Mouse (Mus musculus) adrenal gland, postnatal 25 days (tissue): Measurements from ENCODE around the gene Olfr1242. TPM values are rescaled to one million over a fixed set of nuclear protein-coding genes. Genes with fewer than 3 reads are reported as not detected.

Source experiments
- DNase-seq: peaks from one replicate; pipeline ENCODE4 v3.0.0; 2021; ENCODE audit warnings: mixed read lengths
- long read RNA-seq: library from polyadenylated mRNA; stranded (forward); transcript quantifications from one replicate; pipeline ENCODE4 v2.0.0, GENCODE M21; 2021
- total RNA-seq: library from RNA; stranded (reverse); gene quantifications from 2 replicates; pipeline ENCODE4 v1.2.3, GENCODE M21; 2021

Gene Olfr1242
- not detected in 2 replicates for total RNA-seq
- long read RNA-seq: 0 reads

DNA sequence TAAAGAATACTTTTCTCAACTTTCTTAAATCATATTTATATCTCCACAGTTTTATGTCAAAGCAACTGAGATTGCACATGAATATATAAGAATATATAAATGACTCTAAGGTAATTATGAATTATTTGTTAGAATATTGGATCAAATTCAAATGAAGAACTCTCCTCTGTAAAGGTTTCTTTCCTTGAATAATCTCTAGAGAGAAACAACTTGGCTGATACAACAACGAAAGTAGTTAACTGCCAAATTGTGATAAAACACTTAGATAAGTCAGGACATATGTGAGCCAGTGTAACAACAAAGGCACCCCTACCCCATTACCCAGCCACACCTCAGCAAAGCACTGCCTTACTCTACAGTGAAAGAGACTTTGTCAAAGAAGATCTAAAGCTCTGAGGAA, at the start of gene Olfr1242:
TSS of gene Olfr1242 (minus strand) at position 101 of the 400 bp plus-strand sequence.
- DNase-seq: no peak

DNA sequence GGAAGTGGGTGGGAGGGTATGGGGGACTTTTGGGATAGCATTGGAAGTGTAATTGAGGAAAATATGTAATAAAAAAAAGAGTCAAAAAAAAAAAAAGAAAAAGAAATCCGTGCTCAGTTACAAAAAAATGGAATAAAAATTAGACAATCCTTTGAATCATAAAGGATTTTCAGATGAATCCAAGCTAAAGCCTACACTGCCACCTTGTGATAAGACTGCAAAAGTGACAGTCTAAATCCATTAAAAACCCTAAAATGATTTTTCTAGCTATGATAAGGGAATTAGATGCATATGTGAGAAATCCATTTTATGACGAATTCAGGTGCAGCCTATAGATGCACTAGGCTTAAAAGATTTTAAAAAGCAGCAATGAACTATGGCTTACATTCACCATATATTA, 46.4 kb upstream of the Olfr1242 start:
- DNase-seq: no peak

DNA sequence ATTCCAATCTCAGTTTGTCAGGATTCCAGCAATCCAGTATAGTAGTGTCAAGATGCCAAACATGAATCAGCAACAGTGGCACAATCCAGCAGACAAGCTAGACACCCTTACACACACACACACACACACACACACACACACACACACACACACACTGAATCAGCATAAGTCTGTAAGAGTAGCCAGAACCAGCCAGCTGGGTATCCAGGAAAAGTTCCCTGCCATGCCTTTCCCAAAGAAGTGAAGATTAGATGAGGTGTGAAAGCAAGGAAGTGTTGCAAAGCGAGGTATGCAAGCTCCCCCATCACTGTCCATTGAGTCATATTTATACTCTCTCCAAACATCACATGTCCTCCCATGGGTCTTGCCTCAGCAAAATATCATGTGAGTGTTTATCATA, 41.8 kb upstream of the Olfr1242 start:
- no peak for DNase-seq

DNA sequence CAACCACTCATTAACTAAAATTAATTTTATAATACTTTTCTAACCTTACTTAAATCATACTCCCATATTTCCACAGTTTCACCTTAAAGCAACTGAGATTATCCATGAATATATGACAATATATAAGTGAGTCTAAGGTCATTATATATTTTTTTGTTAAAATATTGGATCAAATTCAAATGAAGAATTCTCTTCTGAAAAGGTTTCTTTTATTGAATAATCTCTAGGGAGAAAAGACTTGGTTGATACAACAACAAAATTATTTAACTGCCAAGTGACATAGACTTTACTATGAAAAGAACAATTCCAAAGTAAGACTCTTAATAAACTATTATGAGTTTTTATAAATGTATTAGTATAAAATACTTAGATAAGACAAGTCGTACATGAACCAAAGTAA, 33.3 kb upstream of the Olfr1242 start, which contains the start of gene Olfr1243:
TSS of gene Olfr1243 (minus strand) at position 101 of the 400 bp plus-strand sequence.
- DNase-seq: no peak

DNA sequence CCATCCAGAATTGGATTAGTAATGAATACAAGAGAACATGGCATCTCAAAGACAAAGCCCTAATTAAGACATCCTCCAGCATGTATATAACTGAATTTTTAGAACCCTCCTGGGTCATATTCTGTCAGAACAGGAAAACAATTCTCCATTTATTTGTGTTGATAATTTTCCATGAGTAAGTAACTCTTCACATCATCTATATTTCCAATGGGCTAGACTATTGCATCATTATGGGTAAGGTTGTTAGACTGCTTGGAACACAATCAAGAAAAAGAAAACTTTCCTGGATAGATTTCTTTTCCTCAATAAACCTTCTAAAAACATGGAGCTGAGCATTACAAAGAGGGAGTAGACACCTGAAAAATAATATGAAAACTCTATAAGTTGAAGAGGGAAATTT, 11.1 kb downstream of the Olfr1242 start, which contains the start of gene Olfr1241:
TSS of gene Olfr1241 (minus strand) at position 101 of the 400 bp plus-strand sequence.
- DNase-seq: no peak

DNA sequence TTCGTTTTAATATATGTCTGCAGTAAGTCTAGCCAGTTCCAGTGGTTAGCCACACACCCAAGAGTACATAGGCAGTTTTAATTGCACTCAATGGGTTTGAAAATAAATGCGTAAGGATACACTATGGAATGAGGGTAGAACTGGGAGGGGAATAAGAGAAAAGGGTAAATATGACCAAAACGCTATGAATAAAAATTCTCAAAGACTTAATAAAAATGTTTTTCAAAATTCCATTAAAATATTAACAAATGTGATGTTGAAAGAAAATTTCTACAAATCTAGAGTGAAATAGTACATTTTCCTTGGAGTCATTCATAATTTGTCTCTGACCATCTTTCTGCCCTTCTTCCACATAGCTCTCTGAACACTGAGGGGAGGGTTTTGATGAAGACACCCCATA, 55.2 kb downstream of the Olfr1242 start, which contains the start of gene Olfr1240:
TSS of gene Olfr1240 (minus strand) at position 101 of the 400 bp plus-strand sequence.
- no peak for DNase-seq

Other genes starting within 250 kb of the Olfr1242 start
- not detected in 2 replicates for gene Olfr1228, start 244.3 kb downstream of the Olfr1242 start, total RNA-seq
- gene Olfr1229, start 210.3 kb downstream of the Olfr1242 start, total RNA-seq: not detected in 2 replicates
- gene Olfr1230, start 201.1 kb downstream of the Olfr1242 start, total RNA-seq: not detected in 2 replicates
- gene Olfr1231, start 191.3 kb downstream of the Olfr1242 start, total RNA-seq: not detected in 2 replicates
- gene Olfr1232, start 168.7 kb downstream of the Olfr1242 start, total RNA-seq: not detected in 2 replicates
- gene Olfr1233, start 155.9 kb downstream of the Olfr1242 start, total RNA-seq: not detected in 2 replicates
- not detected in 2 replicates for gene Olfr1234, start 133.5 kb downstream of the Olfr1242 start, total RNA-seq
- not detected in 2 replicates for gene Olfr1238, start 88.7 kb downstream of the Olfr1242 start, total RNA-seq
- gene Olfr1239, start 77.9 kb downstream of the Olfr1242 start, total RNA-seq: not detected in 2 replicates
- gene Olfr1240, start 55.3 kb downstream of the Olfr1242 start, total RNA-seq: not detected in 2 replicates
- gene Olfr1241, start 11.2 kb downstream of the Olfr1242 start, total RNA-seq: not detected in 2 replicates
- gene Olfr1243, start 33.2 kb upstream of the Olfr1242 start, total RNA-seq: not detected in 2 replicates
- gene Olfr1245, start 80.1 kb upstream of the Olfr1242 start, total RNA-seq: not detected in 2 replicates
- gene Olfr1246, start 94.8 kb upstream of the Olfr1242 start, total RNA-seq: not detected in 2 replicates
- gene Olfr1247, start 115.8 kb upstream of the Olfr1242 start, total RNA-seq: not detected in 2 replicates
- gene Olfr1248, start 119.9 kb upstream of the Olfr1242 start, total RNA-seq: not detected in 2 replicates
- gene Olfr1249, start 136.6 kb upstream of the Olfr1242 start, total RNA-seq: not detected in 2 replicates
- gene Olfr1250, start 163.1 kb upstream of the Olfr1242 start, total RNA-seq: not detected in 2 replicates
- gene Olfr1251, start 173.6 kb upstream of the Olfr1242 start, total RNA-seq: not detected in 2 replicates
- gene Olfr1252, start 226.7 kb upstream of the Olfr1242 start, total RNA-seq: not detected in 2 replicates